Mouse (Mus musculus) retina, postnatal 7 days (tissue): ENCODE data around the gene Smco1.

ENCODE experiments used
- DNase-seq: peaks from one replicate; pipeline ENCODE4 v3.0.0-alpha.2; 2012; ENCODE audit warnings: low read depth, low spot score

Gene Smco1

GRCm38 (mm10) chr16:32311970-32312369 is 40.7 kb downstream of the Smco1 start:
- no peak for DNase-seq

GRCm38 (mm10) chr16:32312386-32312785 is 41.1 kb downstream of the Smco1 start:
- no peak for DNase-seq

- no peak for DNase-seq
Measured at GRCm38 (mm10) chr16:32312859-32313258, 41.6 kb downstream of the Smco1 start.

GRCm38 (mm10) chr16:32316601-32317000 is 45.3 kb downstream of the Smco1 start:
- DNase-seq, result no peak

- no peak for DNase-seq
Measured at GRCm38 (mm10) chr16:32323953-32324352, 52.7 kb downstream of the Smco1 start.
